Mouse (Mus musculus) G1E (cell line): Measurements from ENCODE around the gene Dab1. TPM values are rescaled to one million over a fixed set of nuclear protein-coding genes. Genes with fewer than 3 reads are reported as not detected.

ENCODE experiments used
- ATAC-seq: 2 replicates; pipeline ENCODE4 v1.8.0; 2016; ENCODE audit warnings: mild to moderate bottlenecking; ENCODE audit not compliant: insufficient number of reproducible peaks, poor library complexity, low FRiP score, severe bottlenecking; ENCODE audit errors: extremely low read depth
- DNase-seq: peaks from one replicate; pipeline ENCODE4 v3.0.0; 2012; ENCODE audit warnings: low spot score
- H3K27me3 ChIP-seq: 2 replicates; pipeline ENCODE4 v1.6.1; 2012; ENCODE audit warnings: mild to moderate bottlenecking, low read length, inconsistent platforms; ENCODE audit not compliant: insufficient read depth
- H3K36me3 ChIP-seq: replicated peaks from 2 replicates; pipeline ENCODE3; 2012; ENCODE audit warnings: mild to moderate bottlenecking, inconsistent platforms
- H3K4me1 ChIP-seq: 2 replicates; pipeline ENCODE4 v1.6.1; 2012; ENCODE audit warnings: low read depth, low read length, inconsistent platforms, mixed read lengths; ENCODE audit not compliant: insufficient read depth
- H3K4me3 ChIP-seq: 2 replicates; pipeline ENCODE4 v1.5.1; 2012; ENCODE audit warnings: low read depth, mild to moderate bottlenecking, inconsistent platforms, low read length, moderate library complexity, mixed read lengths
- H3K9me3 ChIP-seq: replicated peaks from 2 replicates; pipeline ENCODE4 v1.6.1; 2012; ENCODE audit warnings: inconsistent platforms
- CTCF ChIP-seq: IDR thresholded peaks from 2 replicates; pipeline ENCODE4 v1.5.1; 2012; ENCODE audit warnings: low read depth, low read length, inconsistent platforms, mixed read lengths
- GATA1 ChIP-seq: IDR thresholded peaks from 2 replicates; pipeline ENCODE4 v1.6.1; 2012; ENCODE audit warnings: borderline replicate concordance, low read length, inconsistent platforms, mixed read lengths
- GATA2 ChIP-seq: IDR thresholded peaks from 2 replicates; pipeline ENCODE4 v1.6.1; 2012; ENCODE audit warnings: low read depth, low read length, inconsistent platforms, borderline replicate concordance
- POLR2AphosphoS5 ChIP-seq: IDR thresholded peaks from 2 replicates; pipeline ENCODE4 v1.6.1; 2012; ENCODE audit warnings: low read depth, low read length, inconsistent platforms; ENCODE audit not compliant: insufficient replicate concordance
- TAL1 ChIP-seq: conservative IDR thresholded peaks from 2 replicates; pipeline ENCODE4 v1.6.1; 2012; ENCODE audit warnings: low read depth, low read length, inconsistent platforms, mixed read lengths
- polyA plus RNA-seq: library from polyadenylated mRNA; stranded (reverse); fragments of >175 nt; gene quantifications from 2 replicates; pipeline ENCODE4 v1.2.3, GENCODE M21; 2012
- total RNA-seq, 2 experiments: library from RNA; stranded (forward) in 1 of 2; stranded (reverse) in 1 of 2; fragments of 200-1000 nt in 1 of 2; fragments of >200 nt in 1 of 2; fragmentation: Nextera tagmentation in 1 of 2; gene quantifications; 2 replicates each; pipeline ENCODE4 v1.2.3; 2014 to 2017

The Dab1 gene
- total and polyA plus RNA-seq, 3 experiments, result 0.16 TPM; not detected in 2

- Histone ChIP-seq H3K36me3 (no peaks in the 10 kb centered on the region), H3K27me3 (no peaks in the 10 kb centered on the region), H3K9me3 (peaks cover 6% of the 10 kb centered on the region; the same call in 1 of the 2 replicates), H3K4me1 (no peaks in the 10 kb centered on the region), H3K4me3 (no peak overlapping the region)
- TF ChIP-seq GATA1 (no peak), GATA2 (no peak), POLR2AphosphoS5 (no peak), TAL1 (no peak), CTCF (no peak)
- DNase-seq, result no peak
- no peak for ATAC-seq
Observed at GRCm38 (mm10) chr4:103994406-103994805, 375.2 kb downstream of the Dab1 start.

DNA sequence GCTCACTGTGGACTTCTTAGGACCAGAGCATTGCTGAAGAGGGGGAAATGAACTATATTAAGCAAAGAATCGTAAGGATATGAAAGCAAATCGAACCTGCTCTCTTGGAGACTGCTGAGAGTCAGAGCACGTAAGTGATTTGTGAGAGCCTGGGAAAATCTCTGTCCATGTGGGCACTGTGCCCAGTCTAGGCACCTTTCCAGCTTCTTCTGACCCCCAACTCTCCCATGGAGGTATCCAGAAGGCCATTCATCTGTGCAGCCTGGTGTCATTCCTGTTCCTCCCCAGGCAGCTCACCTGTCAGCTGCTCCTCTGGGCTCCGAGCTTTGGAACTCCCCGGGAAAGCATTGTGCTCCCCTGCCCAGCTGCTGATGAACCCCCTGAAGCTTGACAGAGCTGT lies 389.2 kb downstream of the Dab1 start:
- DNase-seq (no peak), ATAC-seq (no peak)
- Histone ChIP-seq H3K36me3 (no peaks in the 10 kb centered on the region), H3K27me3 (no peaks in the 10 kb centered on the region), H3K4me1 (no peaks in the 10 kb centered on the region), H3K4me3 (no peak overlapping the region), H3K9me3 (peaks cover 29% of the 10 kb centered on the region)
- TF ChIP-seq POLR2AphosphoS5 (no peak), CTCF (no peak)

- Histone ChIP-seq H3K36me3 (no peaks in the 10 kb centered on the region), H3K9me3 (peaks cover 19% of the 10 kb centered on the region; the same call in 1 of the 2 replicates), H3K4me3 (no peak overlapping the region), H3K27me3 (no peaks in the 10 kb centered on the region), H3K4me1 (no peaks in the 10 kb centered on the region)
- TF ChIP-seq TAL1 (no peak), GATA2 (no peak), CTCF (no peak), POLR2AphosphoS5 (no peak), GATA1 (no peak)
- ATAC-seq (no peak), DNase-seq (no peak)
Observed at GRCm38 (mm10) chr4:104011683-104012082, 392.5 kb downstream of the Dab1 start.

- Histone ChIP-seq H3K9me3 (peaks cover 15% of the 10 kb centered on the region; the same call in 1 of the 2 replicates), H3K36me3 (no peaks in the 10 kb centered on the region), H3K4me3 (no peak overlapping the region), H3K4me1 (no peaks in the 10 kb centered on the region), H3K27me3 (no peaks in the 10 kb centered on the region)
- ATAC-seq, result no peak
- DNase-seq, result no peak
- TF ChIP-seq GATA2 (no peak), POLR2AphosphoS5 (no peak), CTCF (no peak), TAL1 (no peak), GATA1 (no peak)
Observed at GRCm38 (mm10) chr4:104012150-104012549, 393.0 kb downstream of the Dab1 start.

DNA sequence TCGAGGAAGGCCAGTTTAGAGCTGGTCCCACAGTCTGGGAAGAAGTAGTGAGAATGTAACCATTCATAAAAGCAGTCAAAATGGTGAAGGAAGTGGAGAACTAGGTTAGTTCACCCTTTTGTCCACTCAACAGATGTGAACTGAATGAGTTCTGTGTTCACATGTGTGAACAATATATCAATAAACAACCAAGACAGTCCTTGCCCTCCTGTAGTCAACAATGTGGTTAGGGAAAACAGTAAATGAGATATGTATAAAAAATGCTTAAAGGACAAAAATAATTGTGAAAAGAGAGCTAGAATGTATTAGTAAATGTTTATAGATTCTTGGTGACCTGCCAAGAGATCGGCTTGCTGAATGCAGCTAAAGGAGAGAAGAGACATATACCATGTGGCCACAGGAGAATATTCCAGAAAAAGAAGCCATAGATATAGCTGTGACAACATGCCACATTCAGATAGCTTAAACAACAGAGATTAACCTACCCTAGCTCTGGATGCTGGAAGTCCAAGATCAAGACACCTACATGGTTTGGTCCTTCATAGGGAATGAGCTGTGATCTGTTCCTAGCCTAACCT lies 406.0 kb downstream of the Dab1 start:
- DNase-seq (no peak), ATAC-seq (no peak)
- H3K4me1 ChIP-seq, result no peaks in the 10 kb centered on the region
- H3K36me3 ChIP-seq, result no peaks in the 10 kb centered on the region
- H3K9me3 ChIP-seq, result peaks cover 12% of the 10 kb centered on the region
- TF ChIP-seq TAL1, result no peak
- TF ChIP-seq POLR2AphosphoS5, result no peak
- TF ChIP-seq GATA1, result no peak
- TF ChIP-seq CTCF, result no peak
- TF ChIP-seq GATA2, result no peak
- no peaks in the 10 kb centered on the region for H3K27me3 ChIP-seq
- no peak overlapping the region for H3K4me3 ChIP-seq

GRCm38 (mm10) chr4:104026834-104027233 lies 407.7 kb downstream of the Dab1 start:
- no peaks in the 10 kb centered on the region for H3K36me3 ChIP-seq
- H3K4me1 ChIP-seq, result no peaks in the 10 kb centered on the region
- DNase-seq (no peak), ATAC-seq (no peak)
- no peak for TF ChIP-seq POLR2AphosphoS5
- TF ChIP-seq TAL1, result no peak
- TF ChIP-seq GATA2, result no peak
- TF ChIP-seq GATA1, result no peak
- peaks cover 18% of the 10 kb centered on the region for H3K9me3 ChIP-seq
- H3K27me3 ChIP-seq, result no peaks in the 10 kb centered on the region
- no peak overlapping the region for H3K4me3 ChIP-seq

- ATAC-seq, result no peak
- H3K4me3 ChIP-seq, result no peak overlapping the region
- no peak for DNase-seq
- H3K36me3 ChIP-seq, result no peaks in the 10 kb centered on the region
- H3K4me1 ChIP-seq, result no peaks in the 10 kb centered on the region
- no peak for TF ChIP-seq TAL1
- no peak for TF ChIP-seq POLR2AphosphoS5
- no peak for TF ChIP-seq GATA2
- TF ChIP-seq GATA1, result no peak
- TF ChIP-seq CTCF, result no peak
- no peaks in the 10 kb centered on the region for H3K27me3 ChIP-seq
- peaks cover 21% of the 10 kb centered on the region for H3K9me3 ChIP-seq
Observed at GRCm38 (mm10) chr4:104027239-104027638, 408.1 kb downstream of the Dab1 start.
